Mouse (Mus musculus): Measurements from ENCODE around the gene Hyal3.

DNA sequence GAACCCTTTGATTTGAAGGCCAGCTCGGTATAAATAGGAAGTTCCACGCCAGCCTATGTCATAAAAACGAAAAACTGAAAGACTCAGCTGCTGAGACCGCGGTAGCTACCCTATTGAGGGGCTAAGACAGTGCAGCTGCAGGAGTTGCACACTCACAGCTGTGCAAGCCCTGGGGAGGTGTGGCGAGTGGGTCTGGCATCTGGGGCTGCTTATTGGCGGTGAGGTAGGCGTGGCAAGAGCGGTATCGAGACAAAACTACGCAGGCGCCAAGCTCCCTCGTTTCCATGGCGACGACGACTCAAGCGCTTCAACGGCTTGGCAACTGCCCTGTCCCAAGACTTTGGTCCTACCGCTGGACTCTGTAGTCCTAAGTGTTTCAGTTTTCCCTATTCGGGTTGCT, 33.6 kb upstream of the Hyal3 start, which contains the start of gene Zmynd10:
- TF ChIP-seq CTCF (IDR thresholded peaks at IDR 0.05; ENCODE audit: borderline replicate concordance, insufficient read depth, low read depth, low read length) (no peak), POLR2A (IDR thresholded peaks at IDR 0.05; ENCODE audit: borderline replicate concordance, insufficient read depth, low read length) (no peak)
